Mouse (Mus musculus) brain, embryonic 14.5 days (tissue): ENCODE data around the gene Chd8.

Experiments used
- CTCF ChIP-seq: fragments of 200-500 bp; IDR thresholded peaks from 2 replicates; pipeline ENCODE4 v1.5.1; 2012; ENCODE audit warnings: inconsistent platforms, mild to moderate bottlenecking, moderate library complexity, borderline replicate concordance; ENCODE audit not compliant: insufficient read depth, insufficient read length; ENCODE audit errors: extremely low read depth
- POLR2A ChIP-seq: fragments of 200-500 bp; IDR thresholded peaks from 2 replicates; pipeline ENCODE4 v1.6.1; 2012; ENCODE audit warnings: mild to moderate bottlenecking, inconsistent platforms, borderline replicate concordance; ENCODE audit not compliant: poor library complexity, insufficient read depth, insufficient read length, severe bottlenecking; ENCODE audit errors: extremely low read depth

DNA sequence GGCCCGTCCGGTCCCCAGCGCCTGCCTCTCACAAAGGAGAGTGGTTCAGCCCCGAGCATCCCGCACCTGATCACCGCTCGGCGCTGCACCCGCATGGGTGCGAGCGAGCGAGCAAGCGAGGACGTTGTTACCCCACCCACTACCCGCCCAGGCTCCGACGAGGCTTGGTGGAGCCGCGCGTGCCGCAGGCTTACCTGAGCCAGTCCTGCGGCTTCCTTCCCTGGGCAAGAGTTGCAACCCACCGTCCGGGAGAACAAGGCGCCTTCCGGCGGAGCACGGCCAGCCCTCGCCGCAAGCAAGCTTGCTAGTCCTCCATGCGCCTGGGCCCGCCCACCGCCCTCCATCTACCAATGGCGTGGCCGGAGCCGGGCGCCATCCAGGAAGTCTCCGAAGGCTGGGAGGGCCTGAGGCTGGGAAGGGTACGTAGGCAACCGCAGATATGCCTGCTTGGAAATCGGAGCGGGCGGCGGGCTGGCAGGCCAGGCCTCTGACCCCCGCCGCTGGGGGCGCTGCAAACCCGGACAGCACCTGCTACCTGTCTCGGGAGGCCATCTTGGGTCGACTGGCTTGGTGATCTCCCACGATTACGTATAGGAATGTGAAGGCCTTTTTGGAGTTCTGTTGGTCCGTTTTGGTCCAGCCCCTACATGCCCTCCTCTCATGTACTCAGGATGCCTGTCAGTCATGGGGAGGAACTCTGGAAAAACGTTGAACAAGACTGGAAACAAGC lies at the start of gene Chd8:
- TF ChIP-seq CTCF = peak; percentile 82
- TF ChIP-seq POLR2A = peak; percentile 82; the same call in 1 of the 2 replicates
